Mouse (Mus musculus) erythroblast, embryonic 14.5 days (primary cell): ENCODE results near the gene C2.

ENCODE experiments used
- GATA1 ChIP-seq: IDR thresholded peaks from 2 replicates; pipeline ENCODE4 v1.6.1; 2012; ENCODE audit warnings: low read length, inconsistent platforms, mixed read lengths
- TAL1 ChIP-seq: IDR thresholded peaks from 3 replicates; pipeline ENCODE4 v1.6.1; 2012; ENCODE audit warnings: low read length, inconsistent platforms, mixed read lengths

DNA sequence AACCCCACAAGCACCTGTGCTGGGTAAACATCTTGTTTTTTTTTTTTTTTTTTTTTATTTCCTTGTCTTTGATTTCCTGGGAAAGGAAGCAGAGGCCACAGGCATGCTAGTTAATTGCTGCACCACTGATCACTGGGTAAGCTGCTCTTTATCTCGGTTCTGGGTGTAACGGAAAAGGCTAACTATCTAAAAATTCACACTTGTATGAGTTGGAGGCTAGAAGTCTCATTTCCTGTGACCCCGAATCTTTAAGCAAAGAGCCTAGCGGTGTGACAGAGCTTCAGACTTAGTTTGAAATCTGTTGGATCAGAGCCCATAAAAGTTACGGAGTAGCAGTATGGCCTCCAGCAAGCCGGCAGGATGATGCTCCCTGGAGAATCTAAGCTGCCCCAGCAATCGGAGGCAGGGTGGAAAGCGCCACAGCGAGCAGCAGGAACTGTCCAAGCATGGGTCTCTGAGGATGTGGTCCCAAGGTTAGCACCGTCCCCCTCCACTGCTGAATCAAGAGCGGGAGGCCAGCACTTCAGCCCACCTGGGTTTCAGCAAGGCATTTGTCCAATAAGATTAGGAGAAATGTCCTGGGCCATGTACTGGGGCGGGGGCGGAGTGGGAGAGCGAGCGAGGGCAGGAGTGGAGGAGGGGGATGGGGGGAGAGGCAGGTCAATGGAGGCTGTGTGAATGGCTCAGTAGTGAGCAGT lies 43.4 kb upstream of the C2 start:
- no peak for TF ChIP-seq TAL1
- TF ChIP-seq GATA1, result no peak
